Mouse (Mus musculus) embryonic facial prominence, embryonic 15.5 days (tissue): Measurements from ENCODE around the gene Mier2. TPM values are rescaled to one million over a fixed set of nuclear protein-coding genes. Genes with fewer than 3 reads are reported as not detected.

Experiments used
- ATAC-seq: fragments of 200-750 bp; cut with Nextera tagmentation; 2 replicates; pipeline ENCODE4 v1.8.0; 2017; ENCODE audit warnings: low read depth, moderate TSS enrichment; ENCODE audit not compliant: insufficient number of reproducible peaks, low FRiP score, low TSS enrichment
- H3K27ac ChIP-seq: fragments of 300-500 bp; sonication (generic); replicated peaks from 2 replicates; pipeline ENCODE4 v1.5.1; 2015; ENCODE audit warnings: mild to moderate bottlenecking, inconsistent platforms
- H3K27me3 ChIP-seq: fragments of 300-500 bp; sonication (generic); 2 replicates; pipeline ENCODE4 v1.6.1; 2015; ENCODE audit warnings: inconsistent platforms
- H3K36me3 ChIP-seq: fragments of 300-500 bp; sonication (generic); 2 replicates; pipeline ENCODE4 v1.6.1; 2015; ENCODE audit warnings: mild to moderate bottlenecking, inconsistent platforms
- H3K4me1 ChIP-seq: fragments of 300-500 bp; sonication (generic); 2 replicates; pipeline ENCODE4 v1.6.1; 2015; ENCODE audit warnings: inconsistent platforms
- H3K4me2 ChIP-seq: fragments of 300-500 bp; sonication (generic); replicated peaks from 2 replicates; pipeline ENCODE4 v1.6.1; 2015; ENCODE audit warnings: mild to moderate bottlenecking, inconsistent platforms
- H3K4me3 ChIP-seq: fragments of 300-500 bp; sonication (generic); replicated peaks from 2 replicates; pipeline ENCODE4 v1.5.1; 2015; ENCODE audit warnings: mild to moderate bottlenecking, inconsistent platforms
- H3K9ac ChIP-seq: fragments of 300-500 bp; sonication (generic); 2 replicates; pipeline ENCODE4 v1.6.1; 2015; ENCODE audit warnings: inconsistent platforms
- H3K9me3 ChIP-seq: fragments of 300-500 bp; sonication (generic); replicated peaks from 2 replicates; pipeline ENCODE4 v1.6.1; 2016; ENCODE audit warnings: inconsistent platforms
- WGBS: fragments of 180-500 bp; shearing (Covaris S2); methylation state at CpG from one replicate; pipeline ENCODE4 v1.1.7; 2015; 5-methylcytosine and 5-hydroxymethylcytosine counted together
- polyA plus RNA-seq: library from polyadenylated mRNA; unstranded; fragments of >200 nt; fragmentation: Nextera tagmentation; extraction: Ambion mirVana; gene quantifications from 2 replicates; pipeline ENCODE4 v1.2.1, GENCODE M21; 2015

Gene Mier2
- polyA plus RNA-seq, 1 experiment from 2014 or later, result 71.4 TPM

GRCm38 (mm10) chr10:79530721-79531120 is 24.3 kb downstream of the Mier2 start:
- no peak for ATAC-seq
- H3K36me3 ChIP-seq, result 0 out of 2 replicates have a peak, but pooled peaks cover 7% of the 10 kb centered on the region
- no peak overlapping the region for H3K9ac ChIP-seq
- H3K4me1 ChIP-seq, result peaks cover 19% of the 10 kb centered on the region
- WGBS, result 92% methylated on average over 13 of the region's 13 CpGs
- H3K27ac ChIP-seq, result no peak overlapping the region
- no peak overlapping the region for H3K4me3 ChIP-seq
- H3K4me2 ChIP-seq, result no peak overlapping the region
- H3K9me3 ChIP-seq, result no peaks in the 10 kb centered on the region
- no peaks in the 10 kb centered on the region for H3K27me3 ChIP-seq

GRCm38 (mm10) chr10:79530241-79530640 is 24.8 kb downstream of the Mier2 start:
- ATAC-seq, result no peak
- Histone ChIP-seq H3K9me3 (no peaks in the 10 kb centered on the region), H3K27ac (no peak overlapping the region), H3K4me3 (no peak overlapping the region), H3K4me1 (peaks cover 19% of the 10 kb centered on the region), H3K9ac (no peak overlapping the region), H3K27me3 (no peaks in the 10 kb centered on the region), H3K36me3 (0 out of 2 replicates have a peak, but pooled peaks cover 7% of the 10 kb centered on the region), H3K4me2 (no peak overlapping the region)
- WGBS, result 78% methylated on average over 8 of the region's 8 CpGs

GRCm38 (mm10) chr10:79528081-79528480 is 26.9 kb downstream of the Mier2 start:
- Histone ChIP-seq H3K4me3 (no peak overlapping the region), H3K9ac (no peak overlapping the region), H3K27me3 (no peaks in the 10 kb centered on the region), H3K4me2 (no peak overlapping the region), H3K27ac (no peak overlapping the region), H3K36me3 (0 out of 2 replicates have a peak, but pooled peaks cover 7% of the 10 kb centered on the region), H3K9me3 (no peaks in the 10 kb centered on the region), H3K4me1 (peaks cover 8% of the 10 kb centered on the region; the same call in 1 of the 2 replicates)
- WGBS, result 70% methylated on average over 3 of the region's 3 CpGs
- ATAC-seq, result no peak

- H3K4me3 ChIP-seq, result no peak overlapping the region
- no peak overlapping the region for H3K4me2 ChIP-seq
- H3K4me1 ChIP-seq, result peaks cover 2% of the 10 kb centered on the region; the same call in 1 of the 2 replicates
- H3K9ac ChIP-seq, result no peak overlapping the region; the same call in 1 of the 2 replicates
- H3K36me3 ChIP-seq, result 0 out of 2 replicates have a peak, but pooled peaks cover 7% of the 10 kb centered on the region
- no peaks in the 10 kb centered on the region for H3K9me3 ChIP-seq
- 85% methylated on average over 6 of the region's 6 CpGs for WGBS
- no peaks in the 10 kb centered on the region for H3K27me3 ChIP-seq
- no peak for ATAC-seq
- H3K27ac ChIP-seq, result no peak overlapping the region
Measured at GRCm38 (mm10) chr10:79527453-79527845, 27.6 kb downstream of the Mier2 start.

GRCm38 (mm10) chr10:79526661-79527452 is 28.1 kb downstream of the Mier2 start:
- H3K4me2 ChIP-seq, result no peak overlapping the region
- H3K4me1 ChIP-seq, result no peaks in the 10 kb centered on the region
- no peak overlapping the region for H3K4me3 ChIP-seq
- H3K36me3 ChIP-seq, result 0 out of 2 replicates have a peak, but pooled peaks cover 7% of the 10 kb centered on the region
- 85% methylated on average over 12 of the region's 12 CpGs for WGBS
- H3K9me3 ChIP-seq, result no peaks in the 10 kb centered on the region
- H3K9ac ChIP-seq, result no peak overlapping the region
- ATAC-seq, result no peak
- H3K27me3 ChIP-seq, result no peaks in the 10 kb centered on the region
- no peak overlapping the region for H3K27ac ChIP-seq

GRCm38 (mm10) chr10:79525456-79526325 is 29.3 kb downstream of the Mier2 start:
- no peaks in the 10 kb centered on the region for H3K9me3 ChIP-seq
- H3K27me3 ChIP-seq, result no peaks in the 10 kb centered on the region
- no peaks in the 10 kb centered on the region for H3K4me1 ChIP-seq
- no peak overlapping the region for H3K27ac ChIP-seq
- no peak for ATAC-seq
- 0 out of 2 replicates have a peak, but pooled peaks cover 7% of the 10 kb centered on the region for H3K36me3 ChIP-seq
- WGBS, result 89% methylated on average over 8 of the region's 8 CpGs
- no peak overlapping the region for H3K4me2 ChIP-seq
- no peak overlapping the region for H3K4me3 ChIP-seq
- H3K9ac ChIP-seq, result no peak overlapping the region

GRCm38 (mm10) chr10:79524433-79524832 is 30.6 kb downstream of the Mier2 start:
- no peak for ATAC-seq
- Histone ChIP-seq H3K27ac (no peak overlapping the region), H3K27me3 (no peaks in the 10 kb centered on the region), H3K4me2 (no peak overlapping the region), H3K9me3 (no peaks in the 10 kb centered on the region), H3K36me3 (0 out of 2 replicates have a peak, but pooled peaks cover 4% of the 10 kb centered on the region), H3K4me1 (no peaks in the 10 kb centered on the region), H3K9ac (no peak overlapping the region), H3K4me3 (no peak overlapping the region)
- WGBS, result 76% methylated on average over 1 of the region's 1 CpGs

GRCm38 (mm10) chr10:79506709-79507108 is 48.3 kb downstream of the Mier2 start:
- Histone ChIP-seq H3K4me1 (no peaks in the 10 kb centered on the region), H3K9ac (no peak overlapping the region), H3K27ac (no peak overlapping the region), H3K4me2 (no peak overlapping the region), H3K27me3 (no peaks in the 10 kb centered on the region), H3K36me3 (no peaks in the 10 kb centered on the region), H3K4me3 (no peak overlapping the region), H3K9me3 (no peaks in the 10 kb centered on the region)
- ATAC-seq, result no peak
- 86% methylated on average over 2 of the region's 2 CpGs for WGBS

- WGBS, result 68% methylated on average over 6 of the region's 6 CpGs
Measured at GRCm38 (mm10) chr10:79502830-79503644, 52.0 kb downstream of the Mier2 start.

GRCm38 (mm10) chr10:79496701-79497288 is 58.2 kb downstream of the Mier2 start:
- Histone ChIP-seq H3K4me2 (no peak overlapping the region), H3K36me3 (no peaks in the 10 kb centered on the region), H3K27me3 (no peaks in the 10 kb centered on the region), H3K4me3 (no peak overlapping the region), H3K27ac (no peak overlapping the region), H3K9me3 (no peaks in the 10 kb centered on the region), H3K9ac (no peak overlapping the region), H3K4me1 (no peaks in the 10 kb centered on the region)
- WGBS, result 43% methylated on average over 2 of the region's 2 CpGs
- ATAC-seq, result no peak

More at GRCm38 (mm10) chr10:79502830-79503644, 52.0 kb downstream of the Mier2 start:
- no peaks in the 10 kb centered on the region for H3K36me3 ChIP-seq
- no peak overlapping the region for H3K9ac ChIP-seq
- H3K27ac ChIP-seq, result no peak overlapping the region
- H3K27me3 ChIP-seq, result no peaks in the 10 kb centered on the region
- no peak for ATAC-seq
- no peak overlapping the region for H3K4me2 ChIP-seq
- H3K4me3 ChIP-seq, result no peak overlapping the region
- H3K4me1 ChIP-seq, result no peaks in the 10 kb centered on the region
- no peaks in the 10 kb centered on the region for H3K9me3 ChIP-seq
